Mouse (Mus musculus) liver, adult 2 months (tissue): ENCODE data around the gene 1700013H16Rik. TPM values are rescaled to one million over a fixed set of nuclear protein-coding genes. Genes with fewer than 3 reads are reported as not detected.

Experiments used
- DNase-seq: peaks from one replicate; pipeline ENCODE4 v3.0.0-alpha.2; 2011; ENCODE audit warnings: low read depth, low spot score; ENCODE audit errors: extremely low read depth
- H3K27ac ChIP-seq: fragments of 200-500 bp; replicated peaks from 2 replicates; pipeline ENCODE4 v1.5.1; 2012; ENCODE audit warnings: low read depth, mild to moderate bottlenecking, control low read depth, inconsistent platforms, low read length; ENCODE audit not compliant: insufficient read depth
- H3K27me3 ChIP-seq: fragments of 200-500 bp; 2 replicates; pipeline ENCODE4 v1.6.1; 2012; ENCODE audit warnings: mild to moderate bottlenecking, moderate library complexity, low read length, inconsistent platforms; ENCODE audit not compliant: control insufficient read depth, insufficient read depth
- H3K36me3 ChIP-seq: fragments of 200-500 bp; 2 replicates; pipeline ENCODE4 v1.6.1; 2012; ENCODE audit warnings: low read length, inconsistent platforms; ENCODE audit not compliant: control insufficient read depth, insufficient read depth
- H3K4me1 ChIP-seq: fragments of 200-500 bp; 2 replicates; pipeline ENCODE4 v1.6.1; 2011; ENCODE audit warnings: low read length; ENCODE audit not compliant: control insufficient read depth, insufficient read depth
- H3K4me3 ChIP-seq: fragments of 200-500 bp; 2 replicates; pipeline ENCODE4 v1.5.1; 2011; ENCODE audit warnings: low read depth, mild to moderate bottlenecking, control low read depth, low read length, moderate library complexity; ENCODE audit not compliant: insufficient read depth
- H3K79me2 ChIP-seq: fragments of 200-500 bp; 2 replicates; pipeline ENCODE4 v1.6.1; 2012; ENCODE audit warnings: inconsistent platforms, mild to moderate bottlenecking, low read length, moderate library complexity; ENCODE audit not compliant: control insufficient read depth, insufficient read depth
- H3K9ac ChIP-seq: fragments of 200-500 bp; 2 replicates; pipeline ENCODE4 v1.6.1; 2012; ENCODE audit warnings: low read depth, mild to moderate bottlenecking, control low read depth, inconsistent platforms, low read length
- CTCF ChIP-seq: fragments of 200-500 bp; IDR thresholded peaks from 2 replicates; pipeline ENCODE4 v1.5.1; 2011; ENCODE audit warnings: low read depth, low read length, control low read depth
- POLR2A ChIP-seq: fragments of 200-500 bp; IDR thresholded peaks from 2 replicates; pipeline ENCODE4 v1.6.1; 2011; ENCODE audit warnings: low read length, control low read depth; ENCODE audit not compliant: insufficient read depth; ENCODE audit errors: extremely low read depth
- WGBS: fragments of 180-500 bp; shearing (Covaris S2); methylation state at CpG from one replicate; pipeline ENCODE4 v1.1.7; 2018; 5-methylcytosine and 5-hydroxymethylcytosine counted together
- polyA plus RNA-seq: library from polyadenylated mRNA; depleted of rRNA; stranded (reverse); fragments of >200 nt; gene quantifications from 2 replicates; pipeline ENCODE4 v1.2.3, GENCODE M21; 2012
- total RNA-seq: library from RNA; depleted of rRNA; stranded (reverse); fragments of >200 nt; gene quantifications from 2 replicates; pipeline ENCODE4 v1.2.3, GENCODE M21; 2014

The 1700013H16Rik gene
- total and polyA plus RNA-seq, 2 experiments: not detected

DNA sequence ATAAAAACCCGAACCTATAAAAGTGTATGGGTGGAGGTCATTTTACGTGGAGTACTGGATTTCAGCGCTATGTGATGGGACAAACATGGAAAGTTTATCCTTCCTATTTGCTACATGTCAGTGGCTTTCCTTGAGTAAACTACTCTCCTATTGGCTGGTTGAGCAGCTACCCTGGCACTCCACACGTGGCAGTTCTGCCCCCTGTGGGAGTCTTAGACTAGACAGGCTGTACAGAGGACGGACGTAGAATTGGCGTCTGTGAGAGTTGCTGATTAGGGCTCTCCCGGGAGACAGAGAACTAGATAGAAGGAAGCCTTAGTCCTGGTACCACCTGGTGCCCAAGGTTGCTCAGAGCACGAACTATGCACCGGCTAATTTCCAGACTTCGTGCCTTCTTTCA is 33.0 kb downstream of the 1700013H16Rik start, which contains the start of gene 4930502E18Rik:
4930502E18Rik (plus strand) TSS at position 231 of the 400 bp plus-strand sequence.
- Histone ChIP-seq H3K9ac (no peak within 1 kb of the TSS), H3K79me2 (no peaks in the 10 kb centered on the region), H3K36me3 (no peaks in the 10 kb centered on the region), H3K27me3 (no peaks in the 10 kb centered on the region), H3K4me3 (no peak within 1 kb of the TSS), H3K4me1 (no peaks in the 10 kb centered on the region), H3K27ac (no peak within 1 kb of the TSS)
- TF ChIP-seq CTCF: no peak
- TF ChIP-seq POLR2A: no peak
- no peak for DNase-seq
- WGBS: 81% methylated on average over 11 of the region's 11 CpGs

DNA sequence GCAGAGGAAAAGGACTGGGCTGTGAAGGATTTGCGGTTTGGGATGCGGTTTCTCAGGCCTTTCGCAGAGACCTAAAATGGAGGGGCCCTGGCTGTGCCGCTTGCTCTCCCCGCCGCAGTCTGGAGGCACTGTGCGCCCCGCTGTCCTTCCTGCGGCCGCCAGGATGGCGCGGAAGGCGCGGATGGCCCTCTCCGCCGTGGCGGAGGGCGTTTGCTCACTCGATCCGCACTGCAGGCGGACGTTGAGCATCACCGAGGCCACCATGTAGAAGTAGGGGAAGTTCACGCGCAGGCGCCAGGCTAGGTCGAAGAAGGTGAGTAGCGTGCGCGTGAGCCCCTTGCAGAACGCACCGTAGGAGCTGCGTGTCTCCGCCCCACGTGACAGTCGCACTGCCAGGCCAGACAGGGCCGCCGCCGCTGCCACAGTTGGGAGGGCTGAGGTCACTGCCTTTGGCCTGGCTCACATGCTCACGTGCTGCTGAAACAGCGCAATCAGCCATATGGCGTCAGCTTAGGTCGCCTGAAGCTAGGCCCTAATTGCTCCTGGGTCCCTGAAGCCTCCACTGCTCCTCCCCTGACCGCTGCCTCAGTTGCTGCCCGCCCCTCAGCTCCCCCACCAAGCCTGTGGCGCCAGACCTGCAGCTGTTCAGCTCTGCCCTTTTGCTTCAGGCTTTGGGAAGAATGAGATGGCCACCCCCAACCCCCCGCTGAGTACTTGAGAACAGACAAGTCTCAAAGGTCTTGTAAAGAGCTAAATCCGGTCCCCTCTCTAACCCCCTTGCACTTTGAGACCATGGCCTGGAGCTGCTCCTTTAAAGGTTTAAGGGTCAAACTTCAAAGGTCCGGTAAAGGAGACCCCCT is 41.1 kb downstream of the 1700013H16Rik start:
- Histone ChIP-seq H3K4me1 (no peaks in the 10 kb centered on the region), H3K27ac (no peak overlapping the region), H3K27me3 (no peaks in the 10 kb centered on the region), H3K4me3 (peak overlapping the region; percentile 9; the same call in 1 of the 2 replicates), H3K9ac (no peak overlapping the region), H3K36me3 (no peaks in the 10 kb centered on the region), H3K79me2 (no peaks in the 10 kb centered on the region)
- peak; percentile 6 for DNase-seq
- 12% methylated on average over 44 of the region's 49 CpGs for WGBS
- TF ChIP-seq CTCF (no peak), POLR2A (no peak)

DNA sequence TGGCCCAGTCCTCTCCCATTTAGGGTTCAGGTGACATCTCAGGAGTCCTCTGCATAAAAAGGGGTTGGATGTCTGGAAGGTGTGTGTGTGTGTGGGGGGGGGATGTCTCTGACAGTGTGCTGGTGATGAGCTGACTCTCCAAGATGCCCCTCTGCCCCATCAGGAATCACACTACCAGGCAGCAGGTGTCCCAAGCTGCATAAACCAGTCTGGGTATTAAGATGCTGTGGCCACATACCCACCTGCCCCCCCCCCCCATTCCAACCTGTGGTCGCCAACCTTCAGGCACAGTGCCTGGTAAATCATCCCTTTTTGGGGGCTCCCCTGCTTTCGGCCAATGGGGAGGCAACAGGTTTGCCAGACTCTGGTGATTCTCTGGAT is 41.7 kb downstream of the 1700013H16Rik start:
- no peak overlapping the region for H3K27ac ChIP-seq
- no peaks in the 10 kb centered on the region for H3K36me3 ChIP-seq
- 43% methylated on average over 2 of the region's 2 CpGs for WGBS
- H3K79me2 ChIP-seq: no peaks in the 10 kb centered on the region
- TF ChIP-seq POLR2A (no peak), CTCF (no peak)
- no peaks in the 10 kb centered on the region for H3K27me3 ChIP-seq
- no peak overlapping the region for H3K4me3 ChIP-seq
- no peak overlapping the region for H3K9ac ChIP-seq
- no peak for DNase-seq
- H3K4me1 ChIP-seq: no peaks in the 10 kb centered on the region

DNA sequence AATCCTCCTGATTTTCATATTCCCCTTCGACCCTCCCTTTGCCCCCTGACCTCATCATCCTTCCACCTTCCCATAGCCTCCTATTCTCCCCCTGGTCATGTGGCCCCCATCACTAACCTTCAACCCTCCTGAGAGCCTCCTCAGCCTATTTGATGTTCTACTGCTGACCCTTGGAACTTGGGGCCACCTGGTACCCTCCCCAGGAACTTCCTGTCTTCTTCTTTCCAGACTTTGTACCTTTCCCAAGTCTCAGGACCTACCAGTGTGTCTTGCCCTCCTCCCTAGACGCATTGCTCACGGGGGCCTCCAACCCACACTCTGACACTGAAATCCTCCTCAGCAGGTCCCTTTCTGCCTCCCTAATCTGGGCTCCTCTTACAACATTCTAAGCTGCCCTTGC is 55.0 kb downstream of the 1700013H16Rik start:
- no peak for DNase-seq
- WGBS: 83% methylated on average over 3 of the region's 3 CpGs

DNA sequence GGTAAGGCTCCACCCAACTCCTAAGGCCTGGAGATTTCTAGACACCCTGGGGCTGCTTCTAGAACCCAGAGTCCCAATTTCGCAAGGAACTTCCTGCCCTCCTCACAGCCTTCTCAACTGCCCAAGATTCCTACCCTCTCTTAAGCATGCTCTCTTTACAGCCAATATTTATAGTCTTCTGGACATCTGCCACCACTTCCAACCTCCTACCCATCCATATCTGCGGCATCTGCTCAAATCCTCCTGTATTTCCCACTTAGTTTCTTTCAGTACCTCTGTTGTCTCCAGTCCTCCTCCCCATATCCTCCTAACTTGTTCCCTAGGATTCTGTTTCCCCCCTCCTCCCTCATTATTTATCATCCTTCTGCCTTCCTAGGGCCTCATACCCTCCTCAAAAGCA is 58.4 kb downstream of the 1700013H16Rik start:
- TF ChIP-seq CTCF (no peak), POLR2A (no peak)

More for the DNA sequence above, 55.0 kb downstream of the 1700013H16Rik start:
- Histone ChIP-seq H3K36me3 (no peaks in the 10 kb centered on the region), H3K79me2 (no peaks in the 10 kb centered on the region), H3K27ac (no peak overlapping the region), H3K9ac (no peak overlapping the region), H3K4me3 (no peak overlapping the region), H3K27me3 (no peaks in the 10 kb centered on the region), H3K4me1 (no peaks in the 10 kb centered on the region)
- TF ChIP-seq CTCF (no peak), POLR2A (no peak)

More for the DNA sequence above, 58.4 kb downstream of the 1700013H16Rik start:
- Histone ChIP-seq H3K9ac (no peak overlapping the region), H3K79me2 (no peaks in the 10 kb centered on the region), H3K27me3 (no peaks in the 10 kb centered on the region), H3K4me3 (no peak overlapping the region), H3K4me1 (no peaks in the 10 kb centered on the region), H3K27ac (no peak overlapping the region), H3K36me3 (no peaks in the 10 kb centered on the region)
- no peak for DNase-seq
- 86% methylated on average over 2 of the region's 2 CpGs for WGBS
